Mouse (Mus musculus) cerebellum, adult 9-10 months (tissue): ENCODE data around the gene Hfm1.
A peak's percentile ranks its signal among the peaks of the same experiment; 100 is the strongest.

ENCODE experiments used
- DNase-seq: peaks from one replicate; pipeline ENCODE4 v3.0.0; 2022

Gene Hfm1

GRCm38 (mm10) chr5:106833025-106833424, 93.1 kb downstream of the Hfm1 start:
- no peak for DNase-seq

GRCm38 (mm10) chr5:106831401-106831800, 94.7 kb downstream of the Hfm1 start:
- DNase-seq, result no peak

GRCm38 (mm10) chr5:106830775-106831174, 95.3 kb downstream of the Hfm1 start:
- no peak for DNase-seq

GRCm38 (mm10) chr5:106826740-106827139, 99.4 kb downstream of the Hfm1 start:
- DNase-seq, result no peak

DNA sequence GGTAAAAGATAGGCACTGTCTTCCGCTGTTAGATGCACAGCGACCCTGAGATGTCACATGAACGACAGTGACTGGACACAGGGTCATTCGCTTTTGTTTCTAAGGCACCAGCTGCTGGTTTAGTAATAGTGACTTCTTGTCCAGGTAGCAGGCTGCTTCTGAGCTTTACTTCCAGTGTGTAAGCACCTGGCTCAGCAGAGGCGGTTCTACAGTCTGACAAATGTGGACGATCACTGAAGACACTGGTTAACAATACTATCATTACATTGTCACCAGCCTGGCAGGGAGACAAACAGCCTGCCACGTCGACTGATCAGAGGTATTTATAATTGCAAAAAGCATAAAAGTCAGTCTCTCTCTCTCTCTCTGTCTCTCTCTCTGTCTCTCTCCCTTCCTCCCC, 100.1 kb downstream of the Hfm1 start:
- no peak for DNase-seq

DNA sequence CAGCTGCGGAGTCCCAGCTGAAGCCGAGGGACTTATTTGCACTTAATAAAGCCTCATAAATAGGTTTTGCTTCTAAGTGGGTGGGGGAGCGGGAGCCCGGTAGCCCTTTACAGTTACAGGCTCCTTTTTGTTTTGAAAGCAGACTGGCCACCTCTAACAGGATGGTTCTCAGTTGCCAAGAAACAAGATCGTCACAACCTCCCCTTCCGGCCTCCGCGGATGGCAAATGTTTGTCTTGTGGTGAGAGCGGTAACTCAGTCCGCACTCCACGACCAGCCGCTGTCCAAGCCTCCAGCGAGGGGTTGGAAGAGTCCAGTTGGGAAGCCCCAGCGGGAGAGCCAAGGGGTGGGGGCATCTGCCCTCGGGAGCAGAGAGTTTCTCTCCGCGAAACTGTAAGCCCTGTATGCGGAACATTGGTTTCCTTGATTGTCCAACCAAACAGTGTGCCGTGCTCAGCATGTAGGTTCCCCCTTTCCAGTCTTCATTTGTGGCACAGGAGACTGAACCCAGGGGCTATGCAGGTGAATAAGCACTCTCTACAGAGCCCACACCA, 100.7 kb downstream of the Hfm1 start:
- DNase-seq, result no peak

GRCm38 (mm10) chr5:106824716-106825115, 101.4 kb downstream of the Hfm1 start:
- DNase-seq, result no peak

GRCm38 (mm10) chr5:106819630-106820029, 106.5 kb downstream of the Hfm1 start:
- DNase-seq, result no peak

GRCm38 (mm10) chr5:106815923-106816654, 110.0 kb downstream of the Hfm1 start:
- no peak for DNase-seq

DNA sequence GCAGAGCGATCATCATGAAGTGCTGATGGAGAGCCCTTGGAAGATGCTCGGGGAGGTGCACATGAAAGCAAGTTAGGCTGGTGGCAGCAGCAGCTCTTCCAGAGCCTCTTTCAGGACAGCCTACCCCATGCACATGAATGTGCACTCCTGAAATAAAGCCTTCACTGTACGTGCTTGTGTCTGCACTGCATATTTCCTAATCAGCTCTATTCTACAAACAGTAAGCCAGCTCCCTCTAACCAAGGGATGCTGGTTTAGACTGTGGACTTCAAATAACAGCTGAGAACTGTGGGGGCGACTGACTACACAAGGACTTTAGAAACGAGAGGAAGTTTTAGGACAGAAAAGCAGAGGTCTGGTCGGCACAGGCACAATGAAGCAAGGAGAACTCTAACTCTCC, 111.5 kb downstream of the Hfm1 start:
- no peak for DNase-seq

- DNase-seq, result peak; percentile 35
These were observed 123.0 kb downstream of the Hfm1 start for GRCm38 (mm10) chr5:106803094-106803493.

DNA sequence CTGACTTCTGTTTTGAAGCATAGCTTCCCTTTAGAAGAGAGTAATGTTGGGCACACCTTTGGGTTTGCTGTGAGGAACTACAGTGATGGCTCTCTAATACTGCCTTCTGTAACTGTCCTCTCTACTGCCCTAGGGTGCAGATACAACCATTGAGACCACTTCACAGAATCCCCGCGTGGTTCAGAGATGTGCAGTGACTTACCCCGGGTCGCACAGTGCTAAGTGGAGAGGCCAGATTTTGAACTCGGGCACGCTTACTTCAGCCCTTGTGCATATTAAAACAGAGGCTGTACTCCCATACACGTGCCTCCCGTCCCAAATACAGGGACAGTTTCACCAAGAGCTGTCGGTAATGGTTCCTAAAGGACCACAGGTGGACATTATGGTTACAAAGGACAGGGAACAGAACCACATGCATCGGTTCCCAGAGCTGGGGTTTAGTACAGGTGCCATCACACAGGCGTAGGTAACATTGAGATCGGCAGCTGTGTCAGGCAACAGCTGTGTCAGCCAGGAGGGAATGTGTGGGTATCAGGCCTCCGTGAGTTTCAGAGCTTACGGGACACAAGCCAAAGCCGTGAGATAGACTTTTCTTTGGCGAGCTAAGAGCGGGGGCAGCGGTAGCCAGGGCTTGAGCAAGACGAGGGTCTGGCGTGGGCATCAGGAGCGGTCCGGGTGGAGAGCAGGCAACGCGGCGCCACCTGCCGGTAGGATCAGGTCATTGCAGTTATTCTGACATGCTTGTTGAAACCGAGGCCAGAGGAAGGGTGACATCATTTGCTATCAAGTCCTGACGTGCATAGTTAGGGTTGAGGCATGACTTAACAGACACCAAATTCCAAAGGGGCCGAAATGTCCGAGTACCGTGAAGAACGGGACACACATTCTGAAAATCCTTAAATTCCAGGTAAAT, 124.0 kb downstream of the Hfm1 start:
- DNase-seq, result peak; percentile 86

DNA sequence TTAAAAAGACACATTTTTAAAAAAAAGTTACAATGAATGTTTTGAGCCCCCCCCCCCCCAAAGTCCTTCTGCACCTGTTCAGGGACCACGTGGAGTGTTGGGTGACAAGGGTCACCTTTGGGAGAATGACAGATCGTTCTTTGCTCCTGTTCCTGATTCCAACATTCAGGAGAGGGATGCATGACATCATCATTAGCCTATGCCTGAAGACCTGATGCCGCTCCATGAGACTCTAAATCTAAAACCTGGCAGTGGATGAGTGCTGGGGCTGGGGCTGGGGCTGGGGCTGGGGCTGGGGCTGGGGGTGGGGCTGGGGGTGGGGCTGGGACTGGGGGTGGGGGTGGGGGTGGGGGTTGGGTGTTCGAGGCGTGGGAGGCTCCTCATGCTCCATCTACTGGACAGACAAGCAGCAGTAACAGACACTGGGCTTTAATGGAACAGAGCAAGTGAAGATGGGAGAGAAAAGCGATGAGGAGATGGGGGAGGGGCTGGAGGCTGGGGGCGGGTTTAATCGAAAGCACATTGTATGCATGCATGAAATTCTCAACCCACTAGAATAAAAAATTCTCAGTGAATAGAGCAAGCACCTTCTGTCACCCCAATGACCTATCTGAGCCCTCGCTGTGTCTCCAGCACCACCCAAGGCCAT, 124.8 kb downstream of the Hfm1 start:
- no peak for DNase-seq

DNA sequence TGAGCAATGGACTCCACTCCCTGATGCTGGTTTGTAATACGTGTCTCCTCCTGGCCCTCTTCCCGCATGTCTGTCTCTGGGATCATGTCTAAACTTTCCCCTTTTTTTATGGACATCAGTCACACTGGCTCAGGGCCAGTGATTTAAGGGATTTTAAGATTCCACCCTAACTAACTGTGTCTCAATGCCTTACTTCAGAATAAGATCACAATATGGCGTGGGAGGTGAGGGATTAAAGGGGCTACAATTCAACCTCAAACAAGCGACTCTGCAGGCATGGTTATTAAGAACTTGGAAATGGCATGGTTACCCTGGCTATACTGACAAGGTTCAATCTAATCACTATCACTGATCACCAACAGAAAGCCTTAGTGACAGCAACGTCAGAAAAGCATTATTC, 128.2 kb downstream of the Hfm1 start:
- no peak for DNase-seq

DNA sequence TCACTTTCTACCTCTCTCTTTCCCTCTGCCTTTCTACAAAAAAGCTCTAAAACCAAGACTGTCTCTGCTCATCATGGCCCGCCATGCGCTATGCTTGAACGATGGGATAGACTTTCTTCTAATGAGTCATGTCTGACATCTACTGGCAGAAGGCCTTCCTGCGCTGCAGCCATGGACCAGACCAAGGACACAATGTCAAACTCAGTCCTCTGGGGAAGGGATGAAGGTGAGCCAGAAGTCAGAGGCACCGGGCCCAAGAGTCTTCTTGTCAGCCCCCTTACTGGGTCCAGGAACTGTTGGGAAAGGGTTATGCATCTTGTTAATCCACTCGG, 134.9 kb downstream of the Hfm1 start:
- peak; percentile 8 for DNase-seq

GRCm38 (mm10) chr5:106790496-106791240, 135.5 kb downstream of the Hfm1 start:
- DNase-seq, result no peak
